Mouse (Mus musculus) ES-Bruce4 (cell line): ENCODE results near the gene Ndufs7.
A peak's percentile ranks its signal among the peaks of the same experiment; 100 is the strongest.

ENCODE experiments used
- CTCF ChIP-seq: IDR thresholded peaks from one replicate; pipeline ENCODE4 v1.8.1; 2011; ENCODE audit warnings: low read depth, low read length
- EP300 ChIP-seq: IDR thresholded peaks from 2 replicates; pipeline ENCODE4 v1.6.1; 2011; ENCODE audit warnings: low read depth, low read length; ENCODE audit not compliant: insufficient read depth
- POLR2A ChIP-seq: IDR thresholded peaks from one replicate; pipeline ENCODE4 v1.8.1; 2011; ENCODE audit warnings: low read length; ENCODE audit not compliant: insufficient read depth

- no peak for TF ChIP-seq CTCF
- no peak for TF ChIP-seq EP300
- peak; percentile 80 for TF ChIP-seq POLR2A
Observed at GRCm38 (mm10) chr10:80304862-80305261, 55.9 kb downstream of the Ndufs7 start.
